Mouse (Mus musculus): ENCODE results near the gene Rps6. TPM values are rescaled to one million over a fixed set of nuclear protein-coding genes. Genes with fewer than 3 reads are reported as not detected.
A peak's percentile ranks its signal among the peaks of the same experiment; 100 is the strongest.

Rps6 gene
- total RNA-seq (2021) = 100 to 1,000 TPM; 492 to 522 TPM

DNA sequence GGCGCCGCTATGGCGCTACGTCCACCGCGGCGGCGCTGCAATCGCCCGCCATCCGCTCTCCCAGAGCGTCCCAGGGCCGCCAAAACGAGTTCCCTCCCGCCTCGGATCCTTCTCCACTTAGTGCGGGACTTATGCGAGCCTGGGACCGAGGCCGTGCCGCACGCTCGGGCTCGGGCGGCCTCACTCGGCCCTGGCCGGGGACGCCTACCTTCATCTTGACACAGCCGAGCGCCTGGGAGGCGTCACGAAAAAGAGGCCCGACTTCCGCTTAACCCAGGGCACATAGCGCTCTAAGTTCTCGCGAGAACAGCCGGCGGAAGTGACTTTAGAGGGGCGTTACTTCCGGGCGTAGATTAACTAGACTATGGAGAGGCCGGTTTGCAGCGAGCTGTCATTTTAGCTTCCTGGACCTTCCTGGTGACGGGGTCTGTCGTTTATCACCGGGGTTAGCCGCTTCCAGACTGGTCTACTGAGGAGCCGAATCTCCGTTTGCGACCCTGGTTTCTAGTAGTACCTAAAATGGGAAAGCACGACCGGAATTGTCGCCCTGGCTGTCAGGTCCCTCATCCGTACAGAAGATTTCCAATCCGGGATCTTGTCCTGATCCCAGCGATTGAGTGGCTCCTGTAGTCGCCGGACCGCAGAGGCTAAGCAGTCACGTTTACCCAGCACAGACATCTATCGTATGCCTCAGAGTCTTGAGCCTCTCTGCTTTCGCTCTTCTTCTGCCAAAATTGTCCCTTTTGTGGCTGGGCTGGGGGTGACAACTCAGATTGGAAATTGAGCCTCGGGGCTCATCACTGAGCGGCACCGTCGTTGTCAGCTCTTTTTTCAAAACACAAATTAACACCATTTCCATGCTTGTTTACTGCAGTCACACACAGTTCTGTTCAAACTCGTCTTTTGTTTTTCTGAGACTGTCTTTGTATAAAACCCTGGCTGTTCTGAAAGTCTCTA, at the start of gene Rps6:
Gene Rps6 (minus strand): TSS at position 300 of the 957 bp plus-strand sequence.
- intact Hi-C loops (cut with DNase I) = loop anchor here (1.0 to 10.0 kb wide), 4 partner anchors 17 to 283 kb away; partner anchors contain the start of genes Acer2, Haus6 and Rraga
- peak; percentile 97 for DNase-seq

DNA sequence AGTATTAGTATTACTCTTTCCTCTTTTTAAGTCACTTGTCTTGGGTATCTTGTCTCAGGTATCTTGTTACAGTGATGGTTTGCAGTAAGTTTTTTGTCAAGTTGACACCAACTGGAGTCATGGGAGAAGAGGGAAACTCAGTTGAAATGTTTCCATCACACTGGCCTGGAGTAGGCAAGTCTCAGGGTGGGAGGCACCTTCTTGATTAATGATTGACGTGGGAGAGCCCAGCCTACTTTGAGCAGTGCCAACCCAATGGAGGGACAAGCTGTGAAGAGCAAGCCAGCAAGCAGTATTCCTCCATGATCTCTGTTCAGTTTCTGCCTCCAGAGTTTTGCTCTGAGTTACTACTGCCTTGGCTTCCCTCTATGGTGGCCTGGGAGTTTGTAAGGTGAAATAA, 48.7 kb upstream of the Rps6 start:
- DNase-seq = no peak
- intact Hi-C loops (cut with DNase I) = no loop called here

DNA sequence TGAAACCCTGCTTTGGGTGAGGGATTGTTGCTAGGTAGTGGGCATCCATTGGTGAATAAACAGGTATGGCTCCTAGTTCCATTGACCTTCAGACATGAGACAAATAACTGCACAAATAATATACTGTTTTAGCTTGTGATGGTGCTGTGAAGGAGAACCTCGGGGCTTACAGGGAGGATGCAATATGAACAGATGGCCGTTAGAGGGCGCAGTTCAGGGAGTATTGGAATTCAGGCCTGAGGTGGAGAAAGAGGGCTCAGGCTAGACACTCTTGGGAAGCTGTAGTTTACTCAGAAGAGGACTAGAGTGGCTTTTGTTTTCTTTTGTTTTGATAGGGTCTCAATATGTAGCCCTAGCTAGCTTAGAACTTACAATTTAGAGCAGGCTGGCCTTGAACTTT, 47.8 kb upstream of the Rps6 start:
- intact Hi-C loops (cut with DNase I) = no loop called here
- no peak for DNase-seq

DNA sequence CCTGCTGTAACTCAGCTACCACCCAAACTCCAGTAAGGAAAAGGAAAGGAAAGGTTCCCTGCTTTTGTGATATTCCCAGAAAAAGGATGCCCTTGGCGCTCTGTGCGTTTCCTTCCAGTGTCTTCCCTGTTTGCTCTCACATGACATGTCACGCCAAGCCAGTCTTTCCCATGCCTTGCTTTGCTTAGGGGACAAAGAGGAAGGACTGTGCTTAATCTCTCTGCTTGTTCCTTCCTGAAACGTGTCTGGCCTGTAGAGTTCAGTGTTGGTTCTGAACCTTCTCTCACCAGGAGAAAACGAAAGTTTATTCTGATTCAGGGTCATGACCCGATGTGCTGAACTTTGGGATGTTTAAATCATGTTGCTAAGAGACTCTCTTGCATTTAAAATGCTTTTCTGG, 45.1 kb upstream of the Rps6 start:
- peak; percentile 37 to 38 for DNase-seq
- intact Hi-C loops (cut with DNase I) = no loop called here

DNA sequence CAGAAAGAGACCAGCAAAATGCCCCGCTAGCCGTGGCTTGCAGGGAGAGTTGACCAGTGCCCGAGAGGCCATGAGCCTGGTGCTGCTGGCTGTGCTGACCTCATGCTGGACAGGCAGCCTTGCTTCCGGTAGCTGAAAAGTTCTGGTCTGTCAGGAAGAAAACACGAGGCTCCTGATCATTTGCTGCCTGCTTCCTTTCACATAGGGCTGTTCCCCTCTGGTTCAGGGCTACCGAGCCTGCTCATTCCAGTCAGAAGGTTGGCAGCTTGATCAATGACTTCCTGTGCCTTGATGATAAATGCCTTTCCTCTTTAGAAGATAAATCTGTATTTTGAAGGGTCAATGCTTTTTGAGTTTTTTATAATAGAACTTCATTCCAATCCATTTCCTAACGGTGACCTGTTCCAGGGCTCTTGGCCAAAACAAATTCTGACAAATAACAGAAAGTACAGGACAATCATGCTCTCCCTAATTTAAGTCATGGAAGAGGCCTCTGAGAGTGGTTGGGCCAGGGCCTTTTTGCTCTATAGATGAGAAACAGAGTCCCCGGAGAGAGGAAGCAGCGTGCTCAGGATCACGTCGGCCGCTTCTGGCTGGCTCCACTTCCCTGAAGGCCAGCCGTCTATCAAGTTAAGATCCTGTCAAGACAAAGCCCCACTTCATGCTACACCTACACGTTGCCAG, 41.7 kb upstream of the Rps6 start:
- intact Hi-C loops (cut with DNase I) = loop anchor here (2.0 kb wide), 2 partner anchors 14 to 26 kb away; no protein-coding TSS in a partner anchor
- DNase-seq = peak; percentile 61 to 65

DNA sequence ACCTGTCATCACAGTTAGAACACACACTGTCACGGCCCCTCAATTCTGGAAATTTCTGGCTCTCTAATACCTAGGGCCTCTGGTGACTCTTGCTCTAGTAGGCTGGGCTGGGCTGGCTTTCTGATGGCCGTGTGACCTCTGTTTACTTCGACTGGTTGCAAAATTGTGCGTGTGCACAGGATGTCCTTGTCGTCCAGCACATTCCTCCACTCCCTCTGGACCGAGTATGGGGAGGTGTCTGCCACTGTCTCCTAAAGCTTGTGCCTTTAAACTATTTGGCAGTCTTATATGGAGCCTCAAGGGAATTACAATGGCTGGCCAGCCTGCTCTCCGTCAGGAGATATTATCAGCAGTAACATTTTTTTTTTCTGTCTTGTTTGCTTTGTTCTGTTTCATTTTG, 40.2 kb upstream of the Rps6 start:
- peak in 1 of 2 experiments; percentile 45 for DNase-seq
- intact Hi-C loops (cut with DNase I) = no loop called here

DNA sequence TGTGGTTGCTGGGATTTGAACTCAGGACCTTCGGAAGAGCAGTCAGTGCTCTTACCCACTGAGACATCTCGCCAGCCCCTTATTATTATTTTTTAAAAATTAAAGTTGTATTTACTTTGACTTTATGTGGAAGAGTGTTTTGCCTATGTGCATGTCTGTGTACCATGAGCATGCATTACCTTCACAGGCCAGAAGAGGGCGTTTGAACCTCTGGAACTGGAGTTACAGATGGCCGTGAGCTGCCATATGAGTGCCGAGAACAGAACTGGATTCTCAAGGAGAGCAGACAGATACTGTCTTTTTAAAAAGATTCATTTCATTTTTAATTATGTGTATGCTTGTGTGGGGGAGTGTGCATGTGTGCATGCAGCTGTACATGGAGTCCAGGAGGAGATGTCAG, 30.7 kb upstream of the Rps6 start:
- intact Hi-C loops (cut with DNase I) = no loop called here
- DNase-seq = no peak

DNA sequence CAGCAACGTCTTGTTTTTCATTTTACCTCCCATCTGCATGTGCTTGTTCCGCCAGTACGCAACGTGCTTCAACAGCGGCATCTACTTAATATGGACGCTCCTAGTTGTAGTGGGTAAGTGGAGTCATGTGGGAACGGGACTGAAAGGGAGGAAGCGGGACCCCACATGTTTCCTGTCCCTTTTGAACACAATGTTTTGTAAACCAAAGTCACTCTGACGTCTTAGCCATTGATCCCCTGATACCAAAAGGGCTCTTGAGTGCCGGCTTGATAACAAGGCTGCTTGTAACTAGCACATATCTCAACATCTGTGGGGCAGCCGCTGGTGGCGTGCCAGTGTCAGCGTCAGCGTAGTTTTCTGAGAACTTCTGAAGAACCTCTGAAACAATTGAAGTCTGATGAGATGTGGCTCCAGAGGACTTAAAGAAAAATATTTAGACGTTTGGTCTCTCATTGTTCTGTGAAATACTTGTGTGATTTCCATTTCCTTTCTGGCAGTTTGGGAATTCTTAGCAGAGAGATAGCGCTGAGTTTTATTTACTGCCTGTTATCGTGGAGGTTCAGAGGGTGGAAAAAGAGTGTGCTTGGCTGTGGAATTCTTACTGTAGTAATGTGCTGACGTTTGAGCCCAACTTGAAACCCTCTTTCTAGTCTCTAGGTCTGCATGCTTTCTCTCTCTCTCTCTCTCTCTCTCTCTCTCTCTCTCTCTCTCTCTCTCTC, 29.1 kb upstream of the Rps6 start:
- DNase-seq = peak; percentile 66 to 68
- intact Hi-C loops (cut with DNase I) = no loop called here

DNA sequence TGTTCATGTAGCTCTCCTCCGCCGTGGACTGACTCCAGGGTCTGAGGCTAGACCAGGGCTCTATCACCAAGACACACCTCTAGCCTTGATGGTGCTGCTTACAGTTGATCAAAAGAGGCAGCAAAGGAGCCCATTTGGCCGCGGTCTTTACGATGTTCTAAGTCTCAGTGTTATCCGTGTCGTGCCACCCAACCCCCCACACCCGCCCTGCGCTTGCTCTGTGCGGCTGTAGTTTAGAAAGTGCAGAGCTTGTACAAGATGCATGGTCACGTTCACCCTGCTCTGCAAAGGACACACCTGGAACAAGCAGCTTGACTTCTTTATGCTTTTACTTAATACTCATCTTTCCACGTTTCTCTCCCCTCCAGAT, 28.6 kb upstream of the Rps6 start:
- DNase-seq = no peak
- intact Hi-C loops (cut with DNase I) = loop anchor here (1.0 to 2.0 kb wide), 2 partner anchors 13 to 39 kb away; no protein-coding TSS in a partner anchor

DNA sequence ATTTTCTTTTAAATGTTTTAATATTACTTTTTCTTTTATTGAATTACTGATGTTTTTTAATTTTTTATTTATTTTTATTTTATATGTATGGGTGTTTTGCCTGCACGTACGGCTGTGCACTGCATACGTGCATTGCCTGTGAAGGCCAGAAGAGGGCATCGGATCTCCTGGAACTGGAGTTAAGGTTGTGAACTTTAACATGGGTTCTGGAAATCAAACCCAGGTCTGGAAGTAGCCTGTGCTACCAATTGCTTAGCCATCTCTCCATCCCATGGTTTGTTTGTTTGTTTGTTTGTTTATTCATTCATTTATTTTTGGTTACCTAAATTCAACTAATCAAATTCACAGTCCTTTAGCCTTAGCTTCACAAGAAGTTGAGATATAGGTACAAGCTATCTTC, 27.7 kb upstream of the Rps6 start:
- intact Hi-C loops (cut with DNase I) = loop anchor here (1.0 to 2.0 kb wide), 2 partner anchors 14 to 39 kb away; no protein-coding TSS in a partner anchor
- peak; percentile 46 to 65 for DNase-seq

DNA sequence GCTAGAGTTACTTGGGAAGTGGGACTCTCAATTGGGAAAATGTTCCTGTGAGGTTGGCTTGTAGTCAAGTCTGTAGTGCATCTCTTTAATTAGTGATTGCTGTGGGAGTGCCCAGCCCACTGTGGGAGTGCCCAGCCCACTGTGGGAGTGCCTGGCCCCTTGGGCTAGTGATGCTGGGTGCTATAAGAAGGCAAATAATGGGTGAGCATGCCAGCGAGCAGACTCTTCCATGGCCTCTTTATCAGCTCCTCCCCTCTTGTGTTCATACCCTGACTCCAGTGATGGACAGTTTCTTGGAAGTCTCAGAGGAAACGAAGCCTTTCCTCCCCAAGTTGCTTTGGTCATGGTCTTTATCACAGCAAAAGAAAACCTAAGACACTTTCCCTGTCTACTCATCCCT, 25.2 kb upstream of the Rps6 start:
- DNase-seq = no peak
- intact Hi-C loops (cut with DNase I) = no loop called here

DNA sequence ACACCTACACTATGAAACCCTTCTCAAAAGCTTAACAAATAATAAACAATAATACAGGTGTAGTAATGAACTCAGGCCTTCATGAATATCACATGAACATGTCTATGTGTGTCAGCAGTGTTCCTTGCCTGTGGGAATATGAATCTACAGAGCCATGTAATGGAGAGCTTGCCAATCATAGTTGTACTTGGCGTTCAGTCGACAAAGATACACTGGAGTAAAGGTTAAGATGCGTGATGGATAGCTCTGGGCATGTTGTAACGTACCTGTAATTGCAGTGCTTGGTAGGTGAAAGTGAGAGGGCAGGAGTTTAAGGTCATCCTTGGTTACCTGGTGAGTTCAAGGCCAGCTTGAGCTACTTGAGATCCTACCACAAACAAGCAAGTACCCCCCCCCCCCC, 24.0 kb upstream of the Rps6 start:
- intact Hi-C loops (cut with DNase I) = no loop called here
- no peak for DNase-seq

DNA sequence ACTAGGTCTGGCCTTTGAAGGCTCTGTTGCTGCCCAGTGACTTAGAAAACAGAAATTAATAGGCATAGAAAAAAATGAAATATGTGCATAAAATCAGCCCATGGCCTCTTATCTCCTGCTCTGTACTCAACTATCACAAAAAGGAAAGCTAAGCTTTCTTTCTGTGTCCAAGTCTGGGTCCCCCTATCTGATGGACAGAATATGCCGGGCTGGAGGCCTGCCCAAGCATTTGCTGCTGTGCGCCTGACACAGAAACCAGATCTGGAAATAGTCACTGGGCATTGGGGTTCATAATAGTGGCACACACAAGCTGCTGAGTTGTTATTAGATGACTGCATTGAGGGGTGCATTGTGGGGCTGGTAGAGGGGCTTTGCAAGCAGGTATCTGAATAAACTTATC, 22.3 kb upstream of the Rps6 start:
- intact Hi-C loops (cut with DNase I) = no loop called here
- no peak for DNase-seq

DNA sequence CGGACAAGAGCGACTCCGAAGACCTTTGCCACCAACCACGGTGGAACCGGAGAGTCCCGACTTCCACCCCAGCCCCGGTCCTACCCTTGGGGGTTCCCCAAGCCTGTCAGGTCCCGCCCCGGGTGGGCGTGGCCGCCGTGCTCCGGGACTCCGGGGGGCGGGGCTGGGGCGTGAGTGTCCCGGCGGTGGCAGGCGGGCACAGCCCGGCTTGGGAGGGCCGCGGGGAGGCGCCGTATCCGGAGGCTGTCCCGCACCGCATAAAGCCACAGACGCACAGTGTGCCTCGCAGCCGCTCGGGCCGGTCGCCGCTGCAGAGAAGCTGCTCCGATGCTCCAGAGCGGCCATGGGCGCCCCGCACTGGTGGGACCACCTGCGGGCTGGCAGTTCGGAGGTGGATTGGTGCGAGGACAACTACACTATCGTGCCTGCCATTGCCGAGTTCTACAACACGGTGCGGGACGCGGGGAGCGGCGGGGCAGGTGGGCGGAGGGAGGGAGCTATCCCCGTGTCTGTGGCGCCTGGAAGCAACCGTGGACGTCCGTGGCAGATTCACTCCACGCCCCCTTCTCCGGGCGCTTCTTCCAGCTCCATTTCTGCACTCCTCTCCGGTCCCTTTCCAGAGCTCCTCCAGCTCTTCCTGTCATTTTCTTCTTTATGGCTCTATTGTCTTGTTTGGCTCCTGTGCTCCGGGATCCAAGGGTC, 17.1 kb upstream of the Rps6 start, which contains the start of gene Acer2:
Gene Acer2 (plus strand): TSS at position 251 of the 702 bp plus-strand sequence.
- intact Hi-C loops (cut with DNase I) = loop anchor here (1.0 kb wide), 1 partner anchor 17 kb away; the partner anchor contains the start of gene Rps6
- peak; percentile 91 to 95 for DNase-seq

DNA sequence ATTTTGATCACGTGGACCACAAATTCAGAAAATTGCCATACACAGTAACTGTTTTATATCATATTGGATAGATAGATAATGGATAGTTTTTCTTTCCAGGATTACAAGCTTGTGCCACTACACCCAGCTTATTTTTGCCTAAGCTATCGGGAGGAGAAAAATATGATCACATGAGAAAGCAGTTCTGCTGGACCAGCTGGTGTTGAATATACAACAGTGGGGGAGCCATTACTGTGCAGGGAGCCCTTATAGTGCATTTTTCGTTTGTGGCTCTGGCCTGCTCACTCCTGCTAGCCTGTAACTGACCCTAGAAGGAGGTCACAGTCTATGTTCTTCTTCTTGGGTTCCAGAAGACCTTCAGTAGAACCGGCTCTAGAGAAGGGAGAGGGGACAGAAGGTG, 15.9 kb upstream of the Rps6 start:
- no peak for DNase-seq
- intact Hi-C loops (cut with DNase I) = no loop called here

DNA sequence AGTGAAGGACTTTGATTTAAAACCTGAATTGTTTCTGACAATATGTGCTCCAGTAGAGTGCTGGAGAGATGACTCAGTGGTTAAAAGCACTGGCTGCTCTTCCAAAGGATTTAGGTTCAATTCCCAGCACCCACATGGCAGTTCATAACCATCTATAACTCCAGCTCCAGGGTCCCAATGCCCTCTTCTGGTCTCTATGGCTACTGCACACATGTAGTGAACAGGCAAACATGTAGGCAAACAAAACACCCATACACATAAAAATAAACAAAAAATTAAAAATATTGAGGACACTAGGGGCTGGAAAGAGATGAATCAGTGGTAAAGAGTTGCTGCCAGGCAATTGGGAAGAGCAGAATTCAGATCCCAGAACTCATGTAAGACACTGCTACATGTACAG, 14.8 kb upstream of the Rps6 start:
- intact Hi-C loops (cut with DNase I) = no loop called here
- no peak for DNase-seq

DNA sequence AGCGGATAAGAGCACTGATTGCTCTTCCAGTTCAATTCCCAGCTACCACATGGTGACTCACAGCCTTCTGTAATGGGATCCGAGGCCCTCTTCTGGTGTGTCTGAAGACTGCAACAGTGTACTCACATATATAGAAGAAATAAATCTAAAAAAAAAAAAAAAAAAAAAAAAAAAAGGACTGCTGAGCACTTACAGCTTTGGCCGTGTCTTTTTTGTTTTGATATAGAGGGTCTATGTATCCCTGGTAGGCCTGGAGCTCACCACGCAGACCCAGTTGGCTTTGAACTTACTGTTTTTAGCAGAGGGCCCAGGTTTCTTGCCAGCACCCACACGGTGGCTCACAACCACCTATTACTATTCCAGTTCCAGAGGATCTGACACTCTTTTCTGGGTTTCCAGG, 6.9 kb upstream of the Rps6 start:
- no peak for DNase-seq
- intact Hi-C loops (cut with DNase I) = no loop called here

DNA sequence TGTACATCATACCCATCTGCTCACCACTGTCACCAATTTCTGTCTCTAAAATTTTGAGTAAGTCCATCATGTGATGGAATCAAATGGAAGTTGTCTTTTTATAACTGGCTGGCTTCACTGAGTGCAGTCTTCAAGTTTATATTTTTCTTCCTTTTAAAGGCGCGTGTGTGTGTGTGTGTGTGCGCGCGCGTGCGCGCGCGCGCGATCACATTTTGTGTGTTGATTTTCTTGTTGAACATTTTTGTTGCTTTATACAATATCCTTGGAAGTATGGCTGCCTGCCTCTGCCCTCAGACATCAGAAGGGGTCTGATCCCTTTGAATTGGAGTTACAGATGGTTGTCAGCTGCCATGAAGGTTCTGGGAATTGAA, 843 bp upstream of the Rps6 start:
- intact Hi-C loops (cut with DNase I) = loop anchor here (10.0 kb wide), 2 partner anchors 243 to 283 kb away; partner anchors contain the start of genes Haus6 and Rraga
- no peak for DNase-seq

DNA sequence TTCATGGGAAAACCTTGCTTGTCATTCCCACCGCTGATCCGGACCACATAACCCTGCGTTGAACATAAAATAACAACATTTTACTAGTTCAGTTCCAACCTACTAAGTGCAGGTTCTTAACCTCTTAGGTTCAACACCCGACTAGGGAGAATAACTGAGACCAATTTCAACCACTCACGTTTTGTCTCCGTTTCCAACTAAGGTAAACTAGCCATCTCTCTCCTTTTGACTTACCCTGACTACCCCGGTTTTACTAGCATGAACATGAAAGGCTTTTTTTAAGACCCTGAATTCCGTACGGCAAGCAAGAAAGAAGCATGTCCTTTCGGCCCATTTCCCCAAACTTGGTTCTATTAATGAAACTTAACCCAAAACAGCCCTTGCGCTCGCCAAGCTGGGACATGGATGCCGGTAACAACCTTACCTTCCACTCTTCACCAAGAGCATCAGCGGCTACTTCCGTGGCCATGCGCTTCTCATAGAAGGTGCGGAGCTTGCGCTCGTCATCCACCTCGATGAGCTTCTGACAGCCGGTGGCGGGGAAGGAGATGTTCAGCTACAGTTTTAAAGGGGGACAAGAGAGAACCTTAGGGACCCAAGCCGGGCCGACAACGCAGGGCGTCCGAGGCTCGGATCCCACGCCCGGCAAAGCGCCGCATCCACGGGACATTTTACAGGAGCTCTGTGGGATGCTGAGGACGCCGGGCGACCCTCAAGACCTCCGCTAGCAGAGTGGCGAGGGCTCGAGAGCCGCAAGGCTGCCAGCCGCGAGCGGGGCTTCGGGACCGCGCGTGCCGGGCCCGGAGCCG, 704 bp downstream of the Rps6 start:
- no peak for DNase-seq
- intact Hi-C loops (cut with DNase I) = loop anchor here (1.0 to 10.0 kb wide), 4 partner anchors 18 to 282 kb away; partner anchors contain the start of genes Acer2, Haus6 and Rraga
